Mouse (Mus musculus): ENCODE measurements around the gene Foxe1. TPM values are rescaled to one million over a fixed set of nuclear protein-coding genes. Genes with fewer than 3 reads are reported as not detected.

The Foxe1 gene
- polyA plus RNA-seq (2012; rRNA removed; ENCODE audit: low replicate concordance) = 0.08 TPM in 1 of 2 replicates, not detected in the other

DNA sequence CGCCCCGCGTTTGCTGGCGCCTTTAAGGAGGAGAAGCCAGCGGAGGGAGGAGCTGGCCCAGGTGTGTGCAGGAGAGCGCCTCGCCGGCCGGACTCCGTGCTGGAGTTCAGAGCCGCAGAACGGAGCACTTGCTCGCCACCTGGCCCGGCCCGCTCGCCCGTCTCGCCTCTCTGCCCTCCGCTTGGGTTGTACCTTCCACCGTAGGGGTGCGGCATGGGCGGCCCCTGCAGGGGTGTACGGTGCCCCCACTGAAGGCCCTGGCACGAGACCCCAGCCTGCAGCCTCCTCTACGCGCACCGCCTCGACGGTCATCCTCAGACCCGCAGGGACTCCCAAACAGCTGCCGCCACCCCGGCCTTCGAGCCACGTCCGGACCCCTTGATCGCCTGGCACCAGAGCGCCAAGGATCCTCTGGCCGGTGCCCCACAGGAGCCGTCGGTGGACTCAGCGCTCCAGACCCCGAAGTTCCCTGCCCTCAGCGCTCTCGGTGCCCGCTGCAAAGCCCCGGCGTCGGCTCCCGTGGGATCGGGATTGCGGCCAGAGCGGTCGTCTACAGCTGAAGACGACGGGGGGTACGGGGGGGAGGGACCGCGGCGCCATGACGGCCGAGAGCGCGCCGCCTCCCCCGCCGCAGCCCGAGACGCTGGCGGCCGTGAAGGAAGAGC, at the start of gene Foxe1:
Foxe1 (plus strand) TSS at position 14 of the 665 bp plus-strand sequence.

GRCm38 (mm10) chr4:46389013-46389611, 45.7 kb downstream of the Foxe1 start, which contains the start of gene Trmo:
Gene Trmo, minus strand, starts transcription at chr4:46389437.

Other genes with a start within 250 kb of the Foxe1 start
- 4.8 and 5.1 TPM in 2 replicates for gene Ncbp1, start 205.0 kb upstream of the Foxe1 start, polyA plus RNA-seq (2012; rRNA removed; ENCODE audit: low replicate concordance)
- gene Tstd2, start 204.9 kb upstream of the Foxe1 start, polyA plus RNA-seq (2012; rRNA removed; ENCODE audit: low replicate concordance) = 4.6 and 7.2 TPM in 2 replicates
- gene Xpa, start 147.3 kb upstream of the Foxe1 start, polyA plus RNA-seq (2012; rRNA removed; ENCODE audit: low replicate concordance) = 16.4 and 55.7 TPM in 2 replicates
- gene Trmo, start 45.8 kb downstream of the Foxe1 start, polyA plus RNA-seq (2012; rRNA removed; ENCODE audit: low replicate concordance) = 1.5 and 2.5 TPM in 2 replicates
- 0.09 TPM in 1 of 2 replicates, not detected in the other for gene Hemgn, start 69.9 kb downstream of the Foxe1 start, polyA plus RNA-seq (2012; rRNA removed; ENCODE audit: low replicate concordance)
- gene Anp32b, start 107.3 kb downstream of the Foxe1 start, polyA plus RNA-seq (2012; rRNA removed; ENCODE audit: low replicate concordance) = 23.0 and 30.4 TPM in 2 replicates
- gene Nans, start 145.6 kb downstream of the Foxe1 start, polyA plus RNA-seq (2012; rRNA removed; ENCODE audit: low replicate concordance) = 28.0 and 38.4 TPM in 2 replicates
- 18.9 and 46.1 TPM in 2 replicates for gene Trim14, start 192.5 kb downstream of the Foxe1 start, polyA plus RNA-seq (2012; rRNA removed; ENCODE audit: low replicate concordance)